Mouse (Mus musculus): ENCODE data around the gene Tgfb3.

Tgfb3 gene

GRCm38 (mm10) chr12:86035586-86035985, 43.3 kb downstream of the Tgfb3 start:
- in situ Hi-C loops (cut with MboI, MseI) = no loop called here

DNA sequence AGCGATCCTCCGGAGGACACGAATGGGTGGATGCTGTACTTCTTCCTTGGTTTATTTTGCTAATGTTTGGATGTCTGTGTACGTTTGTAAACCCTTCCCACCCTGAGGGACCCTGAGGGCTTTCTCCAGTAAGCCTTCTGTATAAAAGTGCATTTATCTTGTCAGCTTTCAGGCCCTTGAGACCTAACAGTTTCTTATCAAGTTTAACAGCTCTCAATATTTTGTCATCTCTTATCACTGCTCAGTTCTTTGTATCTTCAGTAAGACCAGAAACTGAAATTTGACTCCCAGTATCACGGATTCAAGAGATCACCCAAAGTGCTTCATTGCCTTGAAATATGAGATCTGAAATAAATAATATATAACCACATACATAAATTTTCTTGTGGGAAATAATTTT, 47.9 kb downstream of the Tgfb3 start:
- in situ Hi-C loops (cut with MboI, MseI) = no loop called here

DNA sequence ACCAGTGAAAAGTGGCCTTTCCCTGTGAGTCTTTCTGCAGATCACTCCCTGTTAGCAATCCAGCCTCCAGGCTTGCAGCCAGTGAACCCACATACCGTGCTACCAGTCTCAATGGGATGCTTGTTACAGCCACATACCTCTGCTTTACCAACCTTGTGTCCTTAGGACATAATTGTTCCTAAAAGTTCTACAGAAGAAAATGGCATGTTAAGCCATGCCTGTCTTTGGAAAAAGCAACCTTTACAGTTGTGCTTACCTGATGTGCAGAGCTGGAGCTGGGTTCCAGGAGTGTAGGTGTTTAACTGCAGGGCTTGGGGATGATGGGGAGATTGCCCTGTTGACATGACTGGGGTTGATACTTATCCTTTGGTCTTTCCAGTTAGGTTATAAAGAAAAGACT, 51.1 kb downstream of the Tgfb3 start:
- in situ Hi-C loops (cut with MboI, MseI) = no loop called here

GRCm38 (mm10) chr12:86027000-86027399, 51.8 kb downstream of the Tgfb3 start:
- in situ Hi-C loops (cut with MboI, MseI) = no loop called here

- in situ Hi-C loops (cut with MboI, MseI) = no loop called here
Measured at GRCm38 (mm10) chr12:86025480-86025879, 53.4 kb downstream of the Tgfb3 start.

GRCm38 (mm10) chr12:86024426-86024825, 54.4 kb downstream of the Tgfb3 start:
- in situ Hi-C loops (cut with MboI, MseI) = no loop called here

DNA sequence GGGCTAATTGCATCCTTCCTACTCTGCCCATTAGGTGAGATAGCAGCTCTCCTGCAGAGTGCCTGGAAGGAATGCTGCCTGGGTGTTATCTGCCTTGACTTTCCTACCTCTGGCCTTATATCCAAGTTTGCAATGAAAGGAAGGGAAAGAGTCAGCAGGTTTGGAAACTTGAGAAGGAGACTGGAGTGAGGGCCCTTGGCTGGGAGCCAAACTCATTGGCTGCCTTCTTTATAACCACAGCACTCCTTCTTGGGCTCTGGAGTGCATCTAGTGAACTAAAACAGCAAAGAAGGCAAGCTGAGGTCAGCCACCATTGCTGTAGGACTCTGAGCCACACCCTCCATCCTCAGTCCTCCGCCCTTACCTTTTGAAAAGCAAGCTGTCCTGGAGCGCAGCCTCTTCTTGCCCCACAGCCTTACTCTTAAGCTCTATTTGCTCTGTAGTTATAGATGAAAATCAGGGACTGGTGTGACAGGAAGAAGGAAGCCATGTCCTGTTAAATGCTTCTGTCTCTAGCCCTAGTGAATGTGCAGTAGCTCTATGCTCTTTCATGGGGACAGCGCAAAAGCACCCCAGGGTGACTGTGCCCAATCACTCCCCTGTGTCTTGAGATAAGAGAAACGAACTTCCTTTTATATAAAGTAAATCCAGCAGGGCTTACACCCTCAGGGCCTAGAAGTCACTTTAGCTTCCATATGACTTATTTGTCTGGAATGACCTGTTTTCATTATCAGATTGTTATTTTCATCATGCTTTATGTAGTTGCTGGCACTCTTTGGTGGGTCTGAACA, 55.6 kb downstream of the Tgfb3 start:
- in situ Hi-C loops (cut with MboI, MseI) = no loop called here

DNA sequence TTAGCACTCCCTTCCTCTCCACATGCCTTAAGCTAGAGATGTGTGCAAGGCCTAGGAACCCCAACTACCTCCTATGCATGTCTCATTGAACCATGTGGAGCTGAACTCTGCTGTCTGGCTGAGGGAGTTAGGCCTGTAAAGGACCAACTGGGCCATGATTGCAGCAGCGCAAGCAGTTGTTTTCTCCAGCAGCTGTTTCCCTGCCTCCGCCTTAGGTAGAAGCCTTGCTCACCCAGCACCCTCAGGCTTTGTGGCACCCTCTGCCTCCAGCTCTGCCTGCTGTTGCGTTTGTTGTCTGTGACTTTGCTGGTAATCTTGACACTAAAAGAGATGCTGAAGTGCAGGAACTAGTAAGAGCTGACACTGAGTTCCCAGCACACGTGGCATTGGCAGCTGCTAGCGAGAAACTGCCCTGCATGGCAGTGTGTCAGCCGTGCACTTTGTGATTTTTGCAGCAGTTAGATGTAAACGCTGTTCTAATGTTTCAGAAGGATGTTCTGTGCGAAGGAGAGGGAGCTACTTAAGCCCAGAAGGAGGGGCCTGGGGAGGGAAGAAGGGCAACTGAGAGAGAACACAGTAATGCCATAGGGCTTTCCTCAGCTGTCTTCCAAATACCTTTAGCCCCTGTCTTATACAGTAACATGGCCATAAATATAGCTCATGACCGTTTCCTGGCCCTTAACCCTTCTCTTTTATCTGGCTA, 56.4 kb downstream of the Tgfb3 start:
- in situ Hi-C loops (cut with MboI, MseI) = no loop called here

- in situ Hi-C loops (cut with MboI, MseI) = no loop called here
Measured at GRCm38 (mm10) chr12:86021583-86021982, 57.3 kb downstream of the Tgfb3 start.

- in situ Hi-C loops (cut with MboI, MseI) = no loop called here
Measured at GRCm38 (mm10) chr12:86017360-86017759, 61.5 kb downstream of the Tgfb3 start.

GRCm38 (mm10) chr12:86015114-86015513, 63.7 kb downstream of the Tgfb3 start:
- in situ Hi-C loops (cut with MboI, MseI) = no loop called here

DNA sequence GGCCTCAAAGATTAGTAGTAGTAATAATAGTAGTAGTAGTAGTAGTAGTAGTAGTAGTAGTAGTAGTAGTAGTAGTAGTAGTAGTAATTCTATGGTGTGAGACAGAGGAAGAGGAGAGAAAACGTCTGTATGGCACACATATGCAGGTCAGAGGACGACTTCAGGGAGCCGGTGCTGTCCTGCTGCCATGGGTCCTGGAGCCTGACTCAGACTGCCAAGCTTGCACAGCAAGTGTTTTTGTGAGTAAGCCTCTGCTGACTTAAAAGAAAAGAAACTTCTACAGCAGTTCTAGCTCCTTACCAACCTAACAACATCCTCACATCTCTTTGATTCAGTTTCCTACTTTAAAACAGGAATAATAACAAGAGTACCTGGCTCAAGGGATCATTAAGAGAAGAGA, 64.2 kb downstream of the Tgfb3 start:
- in situ Hi-C loops (cut with MboI, MseI) = no loop called here

DNA sequence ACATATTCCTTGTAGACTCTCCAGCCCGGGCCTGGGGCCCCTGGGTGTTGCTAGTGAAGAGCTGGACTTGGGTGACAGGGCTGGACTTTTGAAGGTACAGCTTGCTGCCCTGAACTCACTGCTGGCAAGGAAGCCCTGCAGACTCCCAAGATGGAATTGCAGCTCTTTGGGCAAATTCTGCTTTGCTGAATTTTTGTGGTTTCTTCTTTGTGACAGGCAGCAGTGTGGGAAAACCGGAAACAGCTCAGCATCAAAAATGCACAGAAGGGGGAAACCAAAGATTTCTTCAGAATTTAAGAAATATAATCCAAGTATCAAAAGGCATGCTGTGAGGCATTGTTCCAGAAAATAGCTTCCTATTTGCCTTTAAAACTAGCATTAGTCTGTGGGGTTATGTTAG, 64.7 kb downstream of the Tgfb3 start:
- in situ Hi-C loops (cut with MboI, MseI) = no loop called here

GRCm38 (mm10) chr12:86012195-86012594, 66.6 kb downstream of the Tgfb3 start:
- in situ Hi-C loops (cut with MboI, MseI) = no loop called here

- in situ Hi-C loops (cut with MboI, MseI) = no loop called here
Measured at GRCm38 (mm10) chr12:86010656-86011055, 68.2 kb downstream of the Tgfb3 start.

GRCm38 (mm10) chr12:86007377-86007776, 71.5 kb downstream of the Tgfb3 start:
- in situ Hi-C loops (cut with MboI, MseI) = no loop called here

All from T-helper 2 cell (primary cell).